Mouse (Mus musculus): ENCODE measurements around the gene Oas1f.
"Not testable (repeated sequence)": the region's sequence is repeated elsewhere in the genome, so short reads cannot be mapped to it uniquely, and the experiment has no call there.

Oas1f gene

GRCm38 (mm10) chr5:120847067-120847466, at the start of gene Oas1f:
Gene Oas1f (plus strand): TSS chr5:120847367.
- no peak for DNase-seq (ENCODE audit: low spot score)

DNA sequence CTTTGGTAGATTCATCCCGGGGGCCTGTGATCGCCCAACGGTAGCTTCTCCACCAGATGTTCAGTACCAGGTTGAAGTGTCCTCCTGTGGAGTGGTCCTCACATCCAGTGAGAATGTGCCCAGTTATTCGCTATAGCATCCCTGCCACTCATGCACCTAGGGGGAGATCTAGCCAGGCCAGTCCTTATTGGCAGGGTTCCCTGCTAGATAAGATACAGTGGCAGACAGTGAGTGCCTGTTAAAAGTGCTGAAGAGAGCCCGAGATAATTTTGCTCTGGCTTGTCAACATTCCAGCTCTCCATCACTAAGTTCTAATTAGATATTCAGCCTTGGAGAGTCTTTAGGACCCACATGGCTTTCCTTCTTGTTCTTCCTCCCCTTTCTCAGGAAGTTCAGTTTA, 49.0 kb upstream of the Oas1f start:
- not testable (repeated sequence) for DNase-seq (ENCODE audit: low spot score)

DNA sequence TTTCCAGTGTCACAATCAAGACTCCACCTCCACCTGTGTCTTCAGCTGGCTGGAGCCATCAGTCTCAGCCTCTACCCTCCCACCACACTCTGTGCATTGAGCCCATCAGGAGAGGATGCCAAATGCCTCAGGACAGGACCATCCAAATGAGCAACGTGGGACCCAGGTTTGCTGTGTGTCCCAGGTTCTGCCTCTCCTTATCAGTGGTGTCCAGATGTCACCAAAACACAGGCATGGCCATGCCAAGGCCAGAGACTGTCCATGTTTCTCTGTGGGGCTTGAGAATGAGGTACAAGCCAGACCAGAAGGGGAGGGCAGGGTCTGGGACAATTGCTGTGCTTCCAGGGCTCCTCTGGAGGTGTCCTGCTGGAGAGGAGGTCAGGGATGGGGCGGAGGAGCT, 48.2 kb upstream of the Oas1f start:
- not testable (repeated sequence) for DNase-seq (ENCODE audit: low spot score)

DNA sequence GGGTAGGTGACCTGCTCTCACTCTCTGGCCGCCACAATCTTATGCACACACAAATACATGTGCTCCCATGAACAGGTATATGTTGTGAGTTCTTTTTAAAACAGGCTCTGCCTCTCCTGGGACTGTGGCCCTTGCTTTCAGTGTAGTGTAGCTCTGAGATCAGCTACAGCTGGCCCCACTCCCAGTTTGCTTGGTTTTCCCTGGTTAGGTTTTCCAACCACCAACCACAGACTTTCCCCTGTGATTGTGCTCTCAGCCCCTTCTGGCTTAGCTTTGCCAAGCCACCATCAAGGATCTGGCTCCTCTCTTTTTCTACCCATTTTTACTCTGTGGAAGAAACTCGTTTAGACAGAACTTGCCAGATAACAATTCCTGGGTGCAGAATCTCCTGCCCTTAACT, 43.6 kb upstream of the Oas1f start:
- DNase-seq (ENCODE audit: low spot score): no peak

DNA sequence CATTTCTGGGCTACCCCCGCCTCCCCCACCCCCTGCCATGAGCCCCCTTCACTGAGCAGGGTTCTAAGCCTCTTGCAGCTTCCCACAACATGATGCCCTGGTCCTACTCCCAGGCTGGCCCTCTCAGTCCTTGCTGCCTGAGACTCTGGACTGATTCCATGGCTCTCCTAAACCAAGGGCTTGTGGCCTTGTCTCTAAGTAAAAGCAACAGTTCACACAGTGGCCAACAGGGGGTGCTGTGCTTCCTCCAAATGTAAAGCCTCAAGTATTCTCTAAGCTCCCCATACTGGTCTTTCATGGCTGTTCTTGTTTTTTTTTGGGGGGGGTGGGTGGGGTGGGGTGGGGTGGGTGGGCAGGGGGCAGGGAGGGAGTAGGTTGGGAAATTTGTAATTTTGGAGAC, 40.7 kb upstream of the Oas1f start:
- DNase-seq (ENCODE audit: low spot score): peak; percentile 73

DNA sequence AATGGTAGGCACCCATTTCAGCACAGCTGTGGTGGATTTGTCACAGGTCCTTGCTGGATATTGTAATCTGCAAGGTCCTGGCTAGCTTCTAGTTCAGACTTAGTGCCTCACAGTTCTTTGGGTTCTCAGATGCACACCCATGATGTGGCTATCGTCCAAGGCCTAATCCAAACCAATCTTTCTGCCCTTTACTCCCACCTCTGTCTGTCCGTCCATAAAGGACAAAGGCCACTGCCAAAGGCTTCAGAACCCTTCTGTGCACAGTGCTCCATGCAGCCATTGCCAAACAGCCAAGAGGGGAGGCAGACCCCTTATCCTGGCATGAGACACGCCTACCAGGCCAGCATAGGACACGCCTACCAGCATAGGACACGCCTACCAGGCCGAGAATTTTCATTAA, 38.0 kb upstream of the Oas1f start:
- DNase-seq (ENCODE audit: low spot score): no peak

DNA sequence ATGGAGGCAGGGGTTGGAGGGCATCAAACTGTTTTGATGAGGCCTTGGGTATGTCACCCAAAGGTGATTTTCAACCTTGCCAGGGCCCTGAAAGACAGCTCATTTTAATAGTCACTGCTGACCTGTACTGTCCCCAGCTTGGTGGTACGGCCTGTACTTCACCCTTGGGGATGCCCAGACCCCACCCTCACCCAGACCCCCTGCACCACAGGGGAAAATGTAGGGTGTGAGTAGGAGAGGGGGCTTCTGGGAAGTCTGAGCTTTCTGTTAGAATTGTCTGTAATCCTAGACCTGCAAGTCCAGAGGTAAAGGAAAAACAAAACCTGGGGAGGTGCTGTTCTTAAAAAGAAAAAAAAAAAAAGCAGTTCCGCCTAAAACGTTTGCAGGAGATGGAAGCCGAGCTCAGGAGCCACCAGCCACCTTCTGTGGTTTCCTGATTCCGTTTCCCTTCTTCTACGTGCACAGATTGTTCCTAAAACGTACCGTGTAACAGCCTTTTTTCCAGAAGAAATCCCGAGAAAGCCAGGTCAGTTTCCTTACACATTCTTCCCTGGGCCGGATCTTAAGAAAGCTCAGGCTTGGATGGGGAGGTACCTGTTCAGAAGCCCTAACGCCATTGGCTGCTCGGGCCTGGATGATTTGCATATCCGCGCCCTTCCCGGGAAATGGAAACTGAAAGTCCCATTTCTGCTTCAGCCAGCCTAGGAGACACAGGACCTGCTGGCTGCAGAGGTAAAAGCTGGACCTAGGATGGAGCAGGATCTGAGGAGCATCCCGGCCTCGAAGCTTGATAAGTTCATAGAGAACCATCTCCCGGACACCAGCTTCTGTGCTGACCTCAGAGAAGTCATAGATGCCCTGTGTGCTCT, 35.0 kb upstream of the Oas1f start, which contains the start of gene Oas1c:
Oas1c (minus strand) TSS at position 564 of the 869 bp plus-strand sequence.
- peak; percentile 92 for DNase-seq (ENCODE audit: low spot score)

GRCm38 (mm10) chr5:120813023-120813422, 34.1 kb upstream of the Oas1f start:
- DNase-seq (ENCODE audit: low spot score): no peak

DNA sequence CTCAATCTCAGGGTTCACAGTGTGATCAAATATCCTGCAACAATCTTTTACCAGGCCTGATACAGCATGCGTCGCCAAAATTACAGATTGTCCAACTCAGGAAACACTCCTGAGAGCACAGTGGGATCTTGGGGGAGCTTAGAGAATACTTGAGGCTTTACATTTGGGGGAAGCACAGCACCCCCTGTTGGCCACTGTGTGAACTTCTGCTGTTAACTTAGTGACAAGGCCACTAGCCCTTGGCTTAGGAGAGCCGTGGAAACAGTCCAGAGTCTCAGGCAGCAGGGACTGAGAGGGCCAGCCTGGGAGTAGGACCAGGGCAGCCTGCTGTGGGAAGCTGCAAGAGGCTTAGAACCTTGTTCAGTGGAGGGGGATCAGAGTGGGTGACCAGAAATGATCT, 31.2 kb upstream of the Oas1f start:
- DNase-seq (ENCODE audit: low spot score): peak; percentile 32

- no peak for DNase-seq (ENCODE audit: low spot score)
Measured at GRCm38 (mm10) chr5:120818999-120819398, 28.2 kb upstream of the Oas1f start.

DNA sequence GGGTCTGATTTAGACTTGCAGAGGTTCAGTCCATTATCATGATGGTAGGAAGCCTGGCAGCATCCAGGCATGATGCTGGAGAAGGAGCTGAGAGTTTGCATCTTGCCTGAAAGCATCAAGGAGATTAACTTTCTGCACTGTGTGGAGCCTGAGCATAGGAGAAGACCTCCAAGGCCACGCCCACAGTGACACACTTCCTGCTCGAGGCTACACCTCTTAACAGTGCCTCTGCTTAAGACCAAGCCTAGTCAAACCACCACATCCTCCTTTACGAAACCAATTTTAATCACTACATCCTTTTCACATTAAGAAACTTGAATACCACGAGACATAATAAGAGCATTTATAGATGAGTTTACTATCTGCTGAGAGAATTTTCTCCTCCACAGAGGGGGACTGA, 16.1 kb upstream of the Oas1f start:
- DNase-seq (ENCODE audit: low spot score): no peak

DNA sequence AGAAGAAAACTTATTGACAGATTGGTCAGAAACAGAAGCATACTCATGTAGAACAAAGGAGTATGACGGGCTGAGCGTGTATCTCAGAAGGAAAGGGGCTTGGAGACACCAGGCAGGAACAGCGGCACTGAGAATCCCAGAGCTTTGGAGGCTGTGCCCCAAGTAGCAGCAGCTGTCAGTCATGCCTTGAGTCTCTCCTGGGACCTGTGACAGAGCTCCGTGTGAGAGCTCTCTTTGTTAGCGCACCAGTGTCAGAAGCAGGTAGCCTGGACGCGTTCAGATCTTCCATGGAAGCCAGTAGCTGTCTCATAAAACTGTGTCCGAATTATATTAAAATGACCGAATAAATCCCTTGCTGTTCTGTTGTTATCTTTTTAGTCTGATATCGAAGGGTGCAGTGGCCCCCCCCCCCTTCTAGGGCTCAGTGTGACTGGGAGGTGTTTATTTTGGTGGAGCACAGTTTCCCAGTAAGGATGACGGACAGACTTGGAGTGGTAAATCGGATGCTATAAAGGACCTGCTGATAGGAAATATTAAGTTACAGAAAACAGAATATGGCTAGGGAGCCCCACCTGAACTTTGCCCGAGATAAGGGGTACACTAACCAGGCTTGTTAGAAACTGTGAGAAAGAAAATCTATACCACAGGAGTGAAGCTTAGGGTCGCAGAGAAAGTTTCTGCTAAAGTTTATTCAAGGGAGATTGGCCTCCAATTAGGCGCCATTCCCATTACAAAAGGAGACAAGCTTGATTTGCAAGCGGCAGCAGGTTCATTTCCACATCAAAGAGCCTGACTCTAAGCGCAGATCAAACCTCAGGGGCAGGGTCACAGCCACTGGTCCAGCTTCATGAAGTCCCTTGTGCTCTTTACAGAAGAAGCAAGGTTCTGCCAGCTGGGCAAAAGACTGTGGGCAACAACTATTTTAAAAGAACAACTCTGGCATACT, 13.6 kb upstream of the Oas1f start:
- peak; percentile 24 for DNase-seq (ENCODE audit: low spot score)

- DNase-seq (ENCODE audit: low spot score): peak; percentile 68
Measured at GRCm38 (mm10) chr5:120836731-120837585, 10.2 kb upstream of the Oas1f start.

GRCm38 (mm10) chr5:120844713-120845112, 2.5 kb upstream of the Oas1f start:
- no peak for DNase-seq (ENCODE audit: low spot score)

DNA sequence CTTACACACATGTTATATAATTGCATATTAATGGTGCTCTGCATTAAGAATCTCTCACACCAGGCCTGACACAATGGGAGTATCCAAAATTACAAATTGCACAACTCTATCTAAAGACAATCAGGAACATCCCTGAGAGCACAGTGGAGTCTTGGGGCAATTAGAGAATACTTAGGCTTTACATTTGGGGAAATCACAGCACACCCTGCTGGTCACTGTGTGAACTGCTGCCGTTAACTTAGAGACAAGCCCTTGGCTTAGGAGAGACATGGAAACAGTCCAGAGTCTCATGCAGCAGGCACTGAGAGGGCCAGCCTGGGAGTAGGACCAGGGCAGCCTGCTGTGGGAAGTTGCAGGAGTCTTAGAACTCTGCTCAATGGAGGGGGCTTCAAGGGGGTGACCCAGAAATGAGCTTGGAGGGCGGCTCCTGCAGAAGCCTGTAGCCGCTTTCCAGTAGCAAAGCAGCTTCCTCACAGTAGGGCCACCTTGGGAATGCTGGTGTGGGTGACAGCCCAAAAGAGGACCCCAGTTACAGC, 2.5 kb downstream of the Oas1f start:
- peak; percentile 68 for DNase-seq (ENCODE audit: low spot score)

DNA sequence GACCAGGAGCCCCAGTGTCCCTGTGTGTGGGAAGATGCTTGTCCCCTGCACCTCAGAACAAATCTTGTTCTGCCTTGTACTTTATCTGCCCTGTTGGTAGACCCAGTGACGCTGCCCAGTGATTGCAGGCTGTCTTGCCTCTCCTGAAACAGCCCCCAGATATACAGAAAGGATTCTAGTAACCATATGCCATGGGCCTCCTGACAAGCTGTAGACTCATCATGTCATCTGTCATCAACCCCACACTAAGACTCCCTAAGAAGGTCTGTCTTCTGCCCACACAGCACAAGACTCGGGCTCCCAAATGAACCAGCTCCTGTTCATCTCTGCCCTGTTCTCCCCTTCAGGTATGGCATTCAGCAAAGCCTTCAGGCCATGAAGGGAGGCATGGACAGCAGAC, 12.1 kb downstream of the Oas1f start:
- no peak for DNase-seq (ENCODE audit: low spot score)

DNA sequence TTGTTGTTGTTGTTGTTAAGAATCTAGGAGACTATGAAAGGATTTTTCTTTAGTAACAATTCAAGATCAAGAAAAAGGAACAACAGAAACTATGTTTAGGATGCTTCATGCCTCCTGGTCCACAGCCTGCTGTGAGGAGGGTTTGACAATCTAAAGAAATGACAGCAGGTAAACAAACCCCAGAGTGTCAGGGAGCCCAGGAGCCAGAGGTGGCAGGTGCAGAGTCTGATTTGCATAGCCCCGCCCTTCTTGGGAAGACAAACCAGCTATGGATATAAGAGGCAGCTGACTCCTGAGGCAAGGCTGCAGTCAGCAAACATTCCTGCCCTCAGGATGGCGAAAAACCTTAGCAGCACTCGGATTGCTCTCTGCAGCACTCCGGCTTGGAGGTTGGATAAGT, 14.0 kb downstream of the Oas1f start, which contains the start of gene Oas1h:
Oas1h (plus strand) TSS at position 301 of the 400 bp plus-strand sequence.
- DNase-seq (ENCODE audit: low spot score): no peak

GRCm38 (mm10) chr5:120865336-120865860, 18.2 kb downstream of the Oas1f start:
- peak; percentile 25 for DNase-seq (ENCODE audit: low spot score)

GRCm38 (mm10) chr5:120869436-120870015, 22.4 kb downstream of the Oas1f start:
- no peak for DNase-seq (ENCODE audit: low spot score)

DNA sequence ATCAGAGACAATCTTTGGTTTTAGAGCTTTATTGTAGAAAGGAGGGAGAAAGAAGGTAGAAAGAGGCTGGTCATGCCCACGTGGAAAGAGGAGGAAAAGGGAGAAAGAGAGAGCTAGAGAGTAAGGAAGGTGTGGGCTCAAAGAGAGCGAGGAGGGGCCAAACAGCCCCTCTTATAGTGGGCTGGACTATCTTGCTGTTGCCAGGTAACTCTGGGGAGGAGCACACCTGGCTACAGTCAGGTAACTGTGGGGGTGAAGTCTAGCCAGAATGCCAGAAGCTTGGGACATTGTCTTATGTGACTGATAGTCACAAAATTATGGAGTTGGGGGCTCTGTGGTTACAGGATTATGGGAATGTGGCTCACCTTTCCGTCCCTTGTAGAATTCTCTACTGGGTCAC, 22.9 kb downstream of the Oas1f start:
- DNase-seq (ENCODE audit: low spot score): no peak

DNA sequence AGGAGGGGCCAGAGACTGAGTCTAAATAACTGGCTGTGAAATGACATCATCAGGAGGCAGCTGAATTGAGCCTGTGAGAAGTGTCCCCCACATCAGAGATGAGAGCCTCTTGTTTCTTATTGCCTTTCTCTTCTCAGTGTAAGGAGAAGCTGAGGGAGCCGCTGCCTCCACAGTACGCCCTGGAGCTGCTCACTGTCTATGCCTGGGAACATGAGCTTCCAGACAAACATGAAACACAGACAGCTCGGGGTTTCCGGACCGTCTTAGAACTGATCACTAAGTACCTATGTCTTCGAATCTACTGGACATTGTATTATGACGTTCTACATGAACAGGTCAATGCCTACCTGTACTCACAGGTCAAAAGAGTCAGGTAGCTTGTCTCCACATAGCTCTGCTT, 23.6 kb downstream of the Oas1f start:
- no peak for DNase-seq (ENCODE audit: low spot score)
